Mouse (Mus musculus) forebrain, embryonic 14.5 days (tissue): ENCODE results near the gene Nosip. TPM values are rescaled to one million over a fixed set of nuclear protein-coding genes. Genes with fewer than 3 reads are reported as not detected.

Source experiments
- ATAC-seq: fragments of 200-750 bp; cut with Nextera tagmentation; 2 replicates; pipeline ENCODE4 v1.8.0; 2017; ENCODE audit warnings: mild to moderate bottlenecking, moderate library complexity
- DNase-seq: peaks from one replicate; pipeline ENCODE4 v3.0.0-alpha.2; 2015; ENCODE audit warnings: low spot score
- H3K27ac ChIP-seq: fragments of 300-500 bp; sonication (generic); 2 replicates; pipeline ENCODE4 v1.5.1; 2014; ENCODE audit warnings: low read depth, mild to moderate bottlenecking, control low read depth, low read length, moderate library complexity
- H3K27me3 ChIP-seq: fragments of 300-500 bp; sonication (generic); replicated peaks from 2 replicates; pipeline ENCODE4 v1.6.1; 2014; ENCODE audit warnings: low read length, control low read depth, mixed read lengths; ENCODE audit not compliant: control insufficient read depth, insufficient read depth
- H3K36me3 ChIP-seq: fragments of 300-500 bp; sonication (generic); 2 replicates; pipeline ENCODE4 v1.6.1; 2014; ENCODE audit warnings: low read length, control low read depth; ENCODE audit not compliant: control insufficient read depth, insufficient read depth
- H3K4me1 ChIP-seq: fragments of 300-500 bp; sonication (generic); 2 replicates; pipeline ENCODE4 v1.6.1; 2014; ENCODE audit warnings: antibody characterized with exemption, low read length, control low read depth; ENCODE audit not compliant: control insufficient read depth, insufficient read depth
- H3K4me2 ChIP-seq: fragments of 300-500 bp; sonication (generic); 2 replicates; pipeline ENCODE4 v1.6.1; 2014; ENCODE audit warnings: mild to moderate bottlenecking, control low read depth, low read length
- H3K4me3 ChIP-seq: fragments of 300-500 bp; sonication (generic); 2 replicates; pipeline ENCODE4 v1.5.1; 2014; ENCODE audit warnings: low read depth, low read length, control low read depth
- H3K9ac ChIP-seq: fragments of 300-500 bp; sonication (generic); 2 replicates; pipeline ENCODE4 v1.6.1; 2014; ENCODE audit warnings: mild to moderate bottlenecking, low read length, control low read depth, moderate library complexity
- H3K9me3 ChIP-seq: fragments of 300-500 bp; sonication (generic); replicated peaks from 2 replicates; pipeline ENCODE4 v1.6.1; 2016; ENCODE audit warnings: low read length, control low read depth, mixed read lengths; ENCODE audit not compliant: control insufficient read depth
- WGBS: fragments of 180-500 bp; shearing (Covaris S2); extraction: QIAGEN DNeasy Blood & Tissue Kit; methylation state at CpG from one replicate; pipeline ENCODE4 v1.1.7; 2014; 5-methylcytosine and 5-hydroxymethylcytosine counted together
- polyA plus RNA-seq: library from polyadenylated mRNA; unstranded; fragments of >200 nt; fragmentation: Nextera tagmentation; extraction: Ambion mirVana; gene quantifications from 2 replicates; pipeline ENCODE4 v1.2.1, GENCODE M21; 2014

Gene Nosip
- polyA plus RNA-seq, 1 experiment from 2014 or later: 71.8 TPM

- H3K27me3 ChIP-seq: no peaks in the 10 kb centered on the region
- no peak overlapping the region for H3K4me2 ChIP-seq
- H3K36me3 ChIP-seq: no peaks in the 10 kb centered on the region
- H3K27ac ChIP-seq: no peak overlapping the region
- no peak overlapping the region for H3K9ac ChIP-seq
- H3K4me3 ChIP-seq: no peak overlapping the region
- ATAC-seq (0 out of 2 replicates have a peak, but pooled peaks have one; percentile 12), DNase-seq (no peak)
- no peaks in the 10 kb centered on the region for H3K4me1 ChIP-seq
- H3K9me3 ChIP-seq: no peaks in the 10 kb centered on the region
- WGBS: 70% methylated on average over 4 of the region's 4 CpGs
These were observed 5.2 kb downstream of the Nosip start for GRCm38 (mm10) chr7:45067190-45067999.

- WGBS: 34% methylated on average over 5 of the region's 5 CpGs
- no peaks in the 10 kb centered on the region for H3K4me1 ChIP-seq
- no peaks in the 10 kb centered on the region for H3K27me3 ChIP-seq
- H3K36me3 ChIP-seq: no peaks in the 10 kb centered on the region
- H3K4me3 ChIP-seq: no peak overlapping the region
- H3K9ac ChIP-seq: no peak overlapping the region
- no peaks in the 10 kb centered on the region for H3K9me3 ChIP-seq
- H3K4me2 ChIP-seq: no peak overlapping the region
- peak; percentile 53 for DNase-seq
- H3K27ac ChIP-seq: no peak overlapping the region
- 0 out of 2 replicates have a peak, but pooled peaks have one; percentile 4 for ATAC-seq
These were observed 5.7 kb downstream of the Nosip start for GRCm38 (mm10) chr7:45068000-45068318.

GRCm38 (mm10) chr7:45069671-45070070 is 7.4 kb downstream of the Nosip start:
- DNase-seq (no peak), ATAC-seq (no peak)
- Histone ChIP-seq H3K4me2 (no peak overlapping the region), H3K4me3 (no peak overlapping the region), H3K27ac (no peak overlapping the region), H3K4me1 (no peaks in the 10 kb centered on the region), H3K9me3 (no peaks in the 10 kb centered on the region), H3K36me3 (peaks cover 8% of the 10 kb centered on the region; the same call in 1 of the 2 replicates), H3K27me3 (no peaks in the 10 kb centered on the region), H3K9ac (no peak overlapping the region)
- WGBS: 93% methylated on average over 2 of the region's 2 CpGs

- Histone ChIP-seq H3K4me2 (no peak overlapping the region), H3K4me3 (no peak overlapping the region), H3K9ac (no peak overlapping the region), H3K27ac (no peak overlapping the region), H3K9me3 (no peaks in the 10 kb centered on the region), H3K4me1 (no peaks in the 10 kb centered on the region), H3K36me3 (peaks cover 30% of the 10 kb centered on the region), H3K27me3 (no peaks in the 10 kb centered on the region)
- WGBS: 74% methylated on average over 2 of the region's 2 CpGs
- DNase-seq: peak; percentile 33
- ATAC-seq: no peak
These were observed 10.0 kb downstream of the Nosip start for GRCm38 (mm10) chr7:45072230-45072629.

GRCm38 (mm10) chr7:45073171-45073707 is 11.0 kb downstream of the Nosip start:
- no peaks in the 10 kb centered on the region for H3K27me3 ChIP-seq
- no peak overlapping the region for H3K4me3 ChIP-seq
- peaks cover 34% of the 10 kb centered on the region for H3K36me3 ChIP-seq
- no peak overlapping the region for H3K27ac ChIP-seq
- H3K4me2 ChIP-seq: no peak overlapping the region
- H3K9me3 ChIP-seq: no peaks in the 10 kb centered on the region
- 87% methylated on average over 7 of the region's 7 CpGs for WGBS
- H3K9ac ChIP-seq: no peak overlapping the region
- no peaks in the 10 kb centered on the region for H3K4me1 ChIP-seq
- DNase-seq: no peak
- ATAC-seq: no peak

- Histone ChIP-seq H3K9me3 (no peaks in the 10 kb centered on the region), H3K4me3 (no peak overlapping the region), H3K27ac (no peak overlapping the region), H3K9ac (no peak overlapping the region), H3K36me3 (peaks cover 34% of the 10 kb centered on the region), H3K27me3 (no peaks in the 10 kb centered on the region), H3K4me2 (no peak overlapping the region), H3K4me1 (no peaks in the 10 kb centered on the region)
- ATAC-seq (no peak), DNase-seq (no peak)
- WGBS: 87% methylated on average over 12 of the region's 12 CpGs
These were observed 11.7 kb downstream of the Nosip start for GRCm38 (mm10) chr7:45073949-45074348.

- Histone ChIP-seq H3K4me3 (no peak overlapping the region), H3K4me1 (no peaks in the 10 kb centered on the region), H3K4me2 (no peak overlapping the region), H3K36me3 (peaks cover 34% of the 10 kb centered on the region), H3K27me3 (no peaks in the 10 kb centered on the region), H3K27ac (no peak overlapping the region), H3K9ac (no peak overlapping the region), H3K9me3 (no peaks in the 10 kb centered on the region)
- ATAC-seq: no peak
- WGBS: 90% methylated on average over 4 of the region's 4 CpGs
- no peak for DNase-seq
These were observed 13.2 kb downstream of the Nosip start for GRCm38 (mm10) chr7:45075405-45075804.

GRCm38 (mm10) chr7:45076501-45076900 is 14.3 kb downstream of the Nosip start:
- Histone ChIP-seq H3K4me1 (no peaks in the 10 kb centered on the region), H3K36me3 (peaks cover 34% of the 10 kb centered on the region), H3K9me3 (no peaks in the 10 kb centered on the region), H3K9ac (no peak overlapping the region), H3K4me3 (no peak overlapping the region), H3K27ac (no peak overlapping the region), H3K27me3 (no peaks in the 10 kb centered on the region), H3K4me2 (no peak overlapping the region)
- ATAC-seq (no peak), DNase-seq (no peak)
- 91% methylated on average over 30 of the region's 30 CpGs for WGBS

- no peak overlapping the region for H3K27ac ChIP-seq
- peaks cover 34% of the 10 kb centered on the region for H3K36me3 ChIP-seq
- no peak overlapping the region for H3K4me2 ChIP-seq
- ATAC-seq: no peak
- no peak for DNase-seq
- H3K9ac ChIP-seq: no peak overlapping the region
- no peaks in the 10 kb centered on the region for H3K4me1 ChIP-seq
- WGBS: 90% methylated on average over 14 of the region's 14 CpGs
- no peaks in the 10 kb centered on the region for H3K27me3 ChIP-seq
- H3K4me3 ChIP-seq: no peak overlapping the region
- H3K9me3 ChIP-seq: no peaks in the 10 kb centered on the region
These were observed 15.1 kb downstream of the Nosip start for GRCm38 (mm10) chr7:45077322-45077721.
